Mouse (Mus musculus) ES-E14 (cell line): ENCODE data around the gene Atp8b4. TPM values are rescaled to one million over a fixed set of nuclear protein-coding genes. Genes with fewer than 3 reads are reported as not detected.

Experiments used
- DNase-seq: peaks from one replicate; pipeline ENCODE4 v3.0.0-alpha.2; 2013; ENCODE audit warnings: low read depth, low spot score
- H3K27ac ChIP-seq: 2 replicates; pipeline ENCODE4 v1.5.1; 2012; ENCODE audit warnings: low read depth, mild to moderate bottlenecking, low read length, moderate library complexity, mixed read lengths; ENCODE audit not compliant: poor library complexity, insufficient read depth, severe bottlenecking
- H3K36me3 ChIP-seq: 2 replicates; pipeline ENCODE4 v1.6.1; 2012; ENCODE audit warnings: mild to moderate bottlenecking, low read length, moderate library complexity, mixed read lengths; ENCODE audit not compliant: control insufficient read depth, poor library complexity, insufficient read depth, severe bottlenecking
- H3K4me1 ChIP-seq, 2 experiments: fragments of 150-350 bp in 1 of 2; sonication (generic) in 1 of 2; 2 replicates each; pipeline ENCODE4 v1.6.1; 2012; ENCODE audit warnings: low read length in 2 of 2, mild to moderate bottlenecking in 1 of 2, mixed read lengths in 1 of 2; ENCODE audit not compliant: control insufficient read depth in 2 of 2, insufficient read depth in 2 of 2, poor library complexity in 1 of 2
- H3K4me3 ChIP-seq, 2 experiments: fragments of 150-350 bp in 1 of 2; sonication (generic) in 1 of 2; 2 replicates each; pipeline ENCODE4 v1.5.1; 2012; ENCODE audit warnings: low read length in 2 of 2, low read depth in 1 of 2, mild to moderate bottlenecking in 1 of 2, mixed read lengths in 1 of 2; ENCODE audit not compliant: insufficient read depth in 1 of 2, poor library complexity in 1 of 2, severe bottlenecking in 1 of 2
- H3K9ac ChIP-seq: 2 replicates; pipeline ENCODE4 v1.6.1; 2012; ENCODE audit warnings: low read depth, mild to moderate bottlenecking, low read length, mixed read lengths; ENCODE audit not compliant: poor library complexity, insufficient read depth, severe bottlenecking
- H3K9me3 ChIP-seq: fragments of 150-350 bp; sonication (generic); 2 replicates; pipeline ENCODE4 v1.6.1; 2012; ENCODE audit warnings: low read depth, mild to moderate bottlenecking, low read length; ENCODE audit not compliant: control insufficient read depth, insufficient read depth
- CHD2 ChIP-seq: IDR thresholded peaks from 2 replicates; pipeline ENCODE4 v1.6.1; 2014; ENCODE audit warnings: mild to moderate bottlenecking, low read depth, low read length, inconsistent platforms
- HCFC1 ChIP-seq: IDR thresholded peaks from 2 replicates; pipeline ENCODE4 v1.6.1; 2012; ENCODE audit warnings: low read length, inconsistent platforms, borderline replicate concordance; ENCODE audit not compliant: insufficient read depth
- MAFK ChIP-seq: IDR thresholded peaks from 2 replicates; pipeline ENCODE4 v1.6.1; 2014; ENCODE audit warnings: mild to moderate bottlenecking, low read depth, low read length, inconsistent platforms; ENCODE audit not compliant: insufficient read depth
- ZC3H11A ChIP-seq: IDR thresholded peaks from 2 replicates; pipeline ENCODE4 v1.6.1; 2012; ENCODE audit warnings: low read depth, mild to moderate bottlenecking, inconsistent platforms, low read length, borderline replicate concordance
- ZNF384 ChIP-seq: IDR thresholded peaks from 2 replicates; pipeline ENCODE4 v1.6.1; 2012; ENCODE audit warnings: low read depth, low read length, inconsistent platforms
- in situ Hi-C, 2 experiments: fragments of 600-800 bp; cut with MboI; formaldehyde crosslinking; loops; one replicate each; pipeline ENCODE4 v1.15.1; 2025; ENCODE audit warnings: low sequenced_read_pairs in 2 of 2, inconsistent platforms in 1 of 2; ENCODE audit not compliant: unreplicated experiment in 2 of 2
- total RNA-seq: library from RNA; depleted of rRNA; stranded (reverse); fragments of 300-350 nt; gene quantifications from 2 replicates; pipeline ENCODE4 v1.2.3, GENCODE M21; 2012

Atp8b4 gene
- total RNA-seq, 1 experiment: 0.27 TPM

GRCm38 (mm10) chr2:126522056-126522455 is 21.6 kb upstream of the Atp8b4 start:
- DNase-seq: no peak
- no peak overlapping the region for H3K27ac ChIP-seq
- in situ Hi-C loops: no loop called here
- TF ChIP-seq CHD2 (no peak), ZC3H11A (no peak), HCFC1 (no peak), MAFK (no peak), ZNF384 (no peak)
- H3K36me3 ChIP-seq: no peaks in the 10 kb centered on the region
- H3K4me3 ChIP-seq: no peak overlapping the region; a peak in 1 of 4 replicates
- H3K4me1 ChIP-seq: peaks cover 5 to 11% of the 10 kb centered on the region in 2 experiments; a peak in 2 of 4 replicates
- no peaks in the 10 kb centered on the region for H3K9me3 ChIP-seq
- no peak overlapping the region for H3K9ac ChIP-seq

GRCm38 (mm10) chr2:126521471-126521870 is 21.0 kb upstream of the Atp8b4 start:
- Histone ChIP-seq H3K4me1 (peaks cover 5 to 11% of the 10 kb centered on the region in 2 experiments; a peak in 2 of 4 replicates), H3K27ac (no peak overlapping the region), H3K9me3 (no peaks in the 10 kb centered on the region), H3K36me3 (no peaks in the 10 kb centered on the region), H3K4me3 (no peak overlapping the region), H3K9ac (no peak overlapping the region)
- in situ Hi-C loops: no loop called here
- no peak for TF ChIP-seq HCFC1
- no peak for TF ChIP-seq ZNF384
- TF ChIP-seq CHD2: no peak
- no peak for TF ChIP-seq ZC3H11A
- TF ChIP-seq MAFK: no peak
- DNase-seq: no peak

- TF ChIP-seq CHD2: no peak
- no peak for TF ChIP-seq MAFK
- peak; percentile 75; the same call in 1 of the 2 replicates for TF ChIP-seq ZC3H11A
- peak; percentile 90 for TF ChIP-seq ZNF384
- no peak for TF ChIP-seq HCFC1
- Histone ChIP-seq H3K36me3 (no peaks in the 10 kb centered on the region), H3K9me3 (no peaks in the 10 kb centered on the region), H3K9ac (no peak overlapping the region), H3K4me1 (peaks cover 5 to 11% of the 10 kb centered on the region in 2 experiments; a peak in 2 of 4 replicates), H3K4me3 (no peak overlapping the region), H3K27ac (no peak overlapping the region)
- DNase-seq: peak; percentile 41
- in situ Hi-C loops: no loop called here
These were observed 20.4 kb upstream of the Atp8b4 start for GRCm38 (mm10) chr2:126520828-126521227.

DNA sequence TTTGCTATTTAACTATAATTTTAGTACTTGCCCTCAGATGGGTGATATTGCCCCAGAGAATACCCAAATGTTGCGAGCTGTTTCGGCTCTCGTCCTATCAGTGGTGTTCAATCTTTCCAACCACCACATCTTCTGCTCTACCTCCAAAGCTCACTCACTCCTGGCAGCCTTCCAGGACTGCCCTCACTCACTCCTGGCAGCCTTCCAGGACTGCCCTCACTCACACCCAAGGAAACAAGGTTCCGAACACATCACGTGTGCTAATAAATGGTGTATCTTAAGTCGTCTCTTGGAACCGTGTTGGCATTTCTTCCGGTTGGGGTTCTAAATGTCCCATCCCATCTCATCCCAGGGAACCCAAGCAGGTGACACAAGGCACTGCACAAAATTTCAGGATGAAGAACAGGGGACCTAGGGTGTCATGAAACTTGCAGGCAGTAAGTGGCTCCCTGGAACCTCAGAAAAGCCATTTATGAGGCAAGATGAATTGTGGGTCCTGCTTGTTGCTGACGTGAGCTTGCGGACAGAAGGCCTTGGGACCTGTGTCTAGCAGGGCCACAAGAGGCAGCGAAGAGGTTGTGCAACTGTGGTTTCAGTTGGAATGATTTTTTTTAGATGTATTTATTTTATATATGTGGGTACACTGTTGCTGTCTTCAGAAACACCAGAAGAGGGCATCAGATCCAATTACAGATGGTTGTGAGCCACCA is 19.6 kb upstream of the Atp8b4 start:
- TF ChIP-seq ZNF384: no peak
- TF ChIP-seq CHD2: no peak
- no peak for TF ChIP-seq ZC3H11A
- TF ChIP-seq HCFC1: no peak
- no peak for TF ChIP-seq MAFK
- Histone ChIP-seq H3K4me3 (no peak overlapping the region), H3K27ac (no peak overlapping the region), H3K4me1 (peaks cover 3 to 12% of the 10 kb centered on the region in 2 experiments; a peak in 2 of 4 replicates), H3K9ac (no peak overlapping the region), H3K36me3 (no peaks in the 10 kb centered on the region), H3K9me3 (no peaks in the 10 kb centered on the region)
- DNase-seq: no peak
- in situ Hi-C loops: no loop called here
